Mouse (Mus musculus) heart, postnatal 0 days (tissue): ENCODE results near the gene Slc25a10.

Experiments
- CTCF ChIP-seq: IDR thresholded peaks from 2 replicates; pipeline ENCODE4 v1.5.1; 2016; ENCODE audit warnings: antibody characterized with exemption, control low read depth, low read depth
- EP300 ChIP-seq: IDR thresholded peaks from 2 replicates; pipeline ENCODE4 v1.6.1; 2016; ENCODE audit warnings: antibody characterized with exemption, low read depth

- TF ChIP-seq CTCF = no peak
- TF ChIP-seq EP300 = no peak
Observed at GRCm38 (mm10) chr11:120539285-120540014, 47.8 kb downstream of the Slc25a10 start.
